Mouse (Mus musculus) embryonic facial prominence, embryonic 10.5 days (tissue): ENCODE results near the gene Nop9. TPM values are rescaled to one million over a fixed set of nuclear protein-coding genes. Genes with fewer than 3 reads are reported as not detected.
A peak's percentile ranks its signal among the peaks of the same experiment; 100 is the strongest.

Experiments used
- DNase-seq: peaks from one replicate; pipeline ENCODE4 v3.0.0-alpha.2; 2017; ENCODE audit warnings: low spot score
- H3K27ac ChIP-seq: fragments of 300-500 bp; sonication (generic); replicated peaks from 2 replicates; pipeline ENCODE4 v1.5.1; 2016; ENCODE audit warnings: mild to moderate bottlenecking
- H3K27me3 ChIP-seq: fragments of 300-500 bp; sonication (generic); replicated peaks from 2 replicates; pipeline ENCODE4 v1.6.1; 2016; ENCODE audit warnings: low read depth, mild to moderate bottlenecking; ENCODE audit not compliant: poor library complexity, severe bottlenecking
- H3K36me3 ChIP-seq: fragments of 300-500 bp; sonication (generic); replicated peaks from 2 replicates; pipeline ENCODE4 v1.6.1; 2016; ENCODE audit warnings: mild to moderate bottlenecking, moderate library complexity
- H3K4me1 ChIP-seq: fragments of 300-500 bp; sonication (generic); 2 replicates; pipeline ENCODE4 v1.6.1; 2016
- H3K4me3 ChIP-seq: fragments of 300-500 bp; sonication (generic); 2 replicates; pipeline ENCODE4 v1.5.1; 2016; ENCODE audit warnings: mild to moderate bottlenecking, moderate library complexity
- H3K9me3 ChIP-seq: fragments of 300-500 bp; sonication (generic); 2 replicates; pipeline ENCODE4 v1.6.1; 2016; ENCODE audit warnings: mild to moderate bottlenecking
- WGBS: fragments of 180-500 bp; shearing (Covaris S2); methylation state at CpG from one replicate; pipeline ENCODE4 v1.1.7; 2016; 5-methylcytosine and 5-hydroxymethylcytosine counted together
- polyA plus RNA-seq: library from polyadenylated mRNA; unstranded; fragments of >200 nt; fragmentation: Nextera tagmentation; extraction: Ambion mirVana; gene quantifications from 2 replicates; pipeline ENCODE4 v1.2.1, GENCODE M21; 2016

Gene Nop9
- polyA plus RNA-seq, 1 experiment from 2014 or later: 59.1 TPM

DNA sequence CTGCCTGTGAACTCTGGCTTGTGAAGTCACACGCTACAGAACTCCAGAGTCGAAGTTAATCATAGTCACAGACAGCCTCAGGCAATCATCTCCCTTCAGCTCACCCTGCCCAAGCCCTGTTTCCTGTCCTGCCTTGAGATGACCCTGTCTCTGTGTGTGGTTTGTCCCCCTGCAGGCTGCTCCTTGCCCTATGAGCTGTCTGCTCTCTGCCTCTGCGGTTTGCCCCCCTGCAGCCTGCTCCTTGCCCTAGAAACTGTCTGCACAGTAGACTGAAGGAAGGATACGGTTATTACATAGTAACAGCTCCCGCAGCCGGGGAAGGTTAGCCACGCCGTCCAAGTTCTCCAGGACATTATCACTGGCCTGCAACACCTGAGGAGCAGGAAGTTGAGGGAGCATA, 28.6 kb upstream of the Nop9 start:
- Histone ChIP-seq H3K36me3 (peaks cover 41% of the 10 kb centered on the region), H3K9me3 (no peaks in the 10 kb centered on the region), H3K27me3 (peaks cover 23% of the 10 kb centered on the region), H3K4me3 (no peak overlapping the region), H3K27ac (no peak overlapping the region), H3K4me1 (peaks cover 37% of the 10 kb centered on the region)
- WGBS: 51% methylated on average over 8 of the region's 8 CpGs
- no peak for DNase-seq

DNA sequence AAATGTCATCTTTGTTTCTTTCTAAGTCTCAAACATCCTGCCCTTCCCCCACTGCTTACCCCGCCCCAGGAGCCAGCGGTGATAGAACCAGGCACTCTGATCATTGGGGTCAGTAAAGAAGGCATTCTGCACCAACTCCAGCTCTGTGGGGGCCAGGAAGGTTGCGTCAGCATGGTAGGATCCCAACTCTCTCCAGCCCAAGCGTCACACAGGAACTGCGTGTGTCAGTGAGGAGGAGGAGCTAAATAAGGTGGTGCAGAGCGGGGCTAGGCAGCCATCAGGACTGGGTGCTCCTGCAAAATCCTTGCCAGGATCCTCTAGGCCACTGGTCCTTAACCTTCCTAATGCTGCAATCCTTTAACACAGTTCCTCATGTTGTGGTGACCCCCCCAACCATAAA, 25.8 kb upstream of the Nop9 start:
- peaks cover 41% of the 10 kb centered on the region for H3K36me3 ChIP-seq
- no peaks in the 10 kb centered on the region for H3K9me3 ChIP-seq
- 91% methylated on average over 6 of the region's 6 CpGs for WGBS
- H3K4me3 ChIP-seq: no peak overlapping the region
- peaks cover 30% of the 10 kb centered on the region for H3K4me1 ChIP-seq
- H3K27me3 ChIP-seq: no peaks in the 10 kb centered on the region
- no peak overlapping the region for H3K27ac ChIP-seq
- no peak for DNase-seq

DNA sequence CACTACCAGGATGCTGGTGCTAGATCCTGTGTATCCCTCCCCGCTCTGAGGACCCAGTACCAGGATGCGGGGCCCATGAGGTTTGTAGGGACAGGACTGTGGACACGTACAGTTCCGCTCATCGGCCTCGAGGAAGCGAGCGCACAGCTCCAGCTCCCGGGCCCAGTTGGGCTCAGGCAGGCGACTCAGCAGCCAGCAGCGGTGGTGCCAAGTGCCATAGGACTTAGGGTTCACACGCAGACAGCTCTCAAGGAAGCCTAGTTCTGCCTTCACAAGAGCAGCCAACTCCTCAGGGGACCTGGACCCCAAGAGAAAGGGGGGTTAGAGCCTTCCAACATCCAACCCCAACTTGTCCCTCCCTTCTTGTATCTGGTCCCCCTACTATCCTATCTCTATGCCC, 24.8 kb upstream of the Nop9 start:
- WGBS: 91% methylated on average over 12 of the region's 12 CpGs
- Histone ChIP-seq H3K9me3 (no peaks in the 10 kb centered on the region), H3K27ac (no peak overlapping the region), H3K27me3 (no peaks in the 10 kb centered on the region), H3K4me3 (peak overlapping the region; percentile 83; the same call in 1 of the 2 replicates), H3K36me3 (peaks cover 41% of the 10 kb centered on the region), H3K4me1 (peaks cover 26% of the 10 kb centered on the region)
- no peak for DNase-seq

DNA sequence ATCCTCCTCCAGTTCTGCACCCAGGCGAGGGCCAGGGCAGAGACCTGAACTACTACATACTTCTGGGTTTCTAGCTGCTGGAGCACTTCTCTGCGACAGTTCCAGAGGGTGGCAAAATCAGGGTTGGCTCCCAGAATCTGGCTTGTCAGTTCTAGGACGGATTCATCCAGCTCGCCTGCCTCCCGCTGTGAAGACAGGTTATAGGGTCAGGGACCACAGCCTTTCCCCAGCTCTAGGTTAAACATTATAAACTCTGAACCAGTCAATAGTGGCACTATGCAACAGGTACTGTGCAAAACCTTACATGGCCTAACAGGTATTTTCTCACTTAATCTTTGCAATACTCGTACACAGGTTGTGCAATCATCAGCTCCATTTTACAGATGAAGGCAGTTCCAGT, 24.4 kb upstream of the Nop9 start:
- no peak for DNase-seq
- H3K27me3 ChIP-seq: no peaks in the 10 kb centered on the region
- WGBS: 76% methylated on average over 6 of the region's 6 CpGs
- H3K4me3 ChIP-seq: peak overlapping the region; percentile 83
- H3K9me3 ChIP-seq: no peaks in the 10 kb centered on the region
- peaks cover 40% of the 10 kb centered on the region for H3K36me3 ChIP-seq
- H3K27ac ChIP-seq: peak overlapping the region; percentile 91; the same call in 1 of the 2 replicates
- peaks cover 26% of the 10 kb centered on the region for H3K4me1 ChIP-seq

DNA sequence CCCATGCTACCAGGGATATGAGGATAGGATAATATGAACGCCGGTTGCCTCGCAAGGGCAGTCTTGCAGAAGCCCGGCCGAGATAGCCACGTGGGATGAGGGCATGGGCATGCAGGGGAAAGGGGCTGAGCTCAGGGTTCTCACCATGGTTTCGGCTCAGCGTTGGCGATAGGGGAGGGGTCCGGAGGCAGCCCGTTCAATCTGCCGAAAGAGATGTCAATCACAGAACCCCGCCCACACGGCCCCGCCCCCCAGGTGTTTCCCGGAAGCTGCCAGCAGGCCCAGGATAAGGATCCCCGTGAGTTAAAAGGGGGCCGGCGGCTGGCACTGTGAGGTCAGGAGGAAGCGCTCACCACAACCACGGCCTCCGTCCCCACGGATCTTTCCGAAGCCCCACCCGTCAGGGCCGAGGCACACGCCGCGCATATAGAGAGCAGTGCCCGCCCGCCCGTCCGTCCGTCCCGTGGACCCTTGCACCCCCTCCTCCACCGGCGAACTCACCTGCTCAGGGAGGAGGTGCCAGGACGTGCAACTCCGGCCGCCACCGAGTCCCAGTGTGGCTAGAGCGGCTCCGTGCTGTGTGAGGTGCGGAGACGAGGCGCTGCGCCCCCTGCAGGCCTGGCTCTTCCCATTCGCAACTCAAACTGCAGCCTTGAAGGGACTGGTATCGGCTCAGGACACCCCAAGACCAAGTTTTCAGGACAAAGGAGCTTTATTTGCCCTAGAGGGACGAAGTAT, 23.6 kb upstream of the Nop9 start, which contains the start of gene Rabggta:
Gene Rabggta (minus strand): TSS at position 564 of the 738 bp plus-strand sequence.
- H3K4me3 ChIP-seq: peak within 1 kb of the TSS; percentile 83
- H3K4me1 ChIP-seq: peaks cover 24% of the 10 kb centered on the region
- H3K36me3 ChIP-seq: peaks cover 32% of the 10 kb centered on the region
- under 1% methylated on average over 50 of the region's 50 CpGs for WGBS
- DNase-seq: peak; percentile 96
- H3K27ac ChIP-seq: peak within 1 kb of the TSS; percentile 91
- H3K9me3 ChIP-seq: no peaks in the 10 kb centered on the region
- no peaks in the 10 kb centered on the region for H3K27me3 ChIP-seq

DNA sequence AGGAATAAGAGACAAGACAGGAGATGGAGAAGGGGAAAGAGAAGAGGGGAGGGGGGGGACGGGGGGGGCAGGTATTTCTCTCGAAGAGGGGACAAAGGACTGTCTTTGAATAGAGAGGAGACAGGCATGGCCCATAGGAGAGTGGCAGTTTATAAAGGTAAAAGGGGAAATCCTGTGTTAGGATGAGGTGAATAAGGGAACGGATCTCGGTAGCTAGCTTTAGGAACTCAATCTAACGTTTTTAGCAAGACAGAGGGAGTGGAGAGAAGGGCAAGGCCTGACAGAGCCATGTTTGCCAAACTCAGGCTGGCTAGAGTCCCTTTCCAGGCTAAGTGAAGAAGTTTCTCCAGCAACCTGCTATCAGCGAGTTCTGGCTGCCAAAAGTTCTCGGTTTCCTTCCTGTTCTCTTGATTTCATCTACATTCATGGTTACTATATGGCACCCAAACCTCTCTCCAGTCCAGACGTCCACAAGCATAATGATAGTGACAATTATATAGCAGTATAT, 23.0 kb upstream of the Nop9 start:
- no peak for DNase-seq
- Histone ChIP-seq H3K27ac (peak overlapping the region; percentile 91), H3K27me3 (no peaks in the 10 kb centered on the region), H3K4me3 (peak overlapping the region; percentile 83), H3K36me3 (peaks cover 26% of the 10 kb centered on the region), H3K4me1 (peaks cover 18% of the 10 kb centered on the region), H3K9me3 (no peaks in the 10 kb centered on the region)
- 45% methylated on average over 8 of the region's 8 CpGs for WGBS

DNA sequence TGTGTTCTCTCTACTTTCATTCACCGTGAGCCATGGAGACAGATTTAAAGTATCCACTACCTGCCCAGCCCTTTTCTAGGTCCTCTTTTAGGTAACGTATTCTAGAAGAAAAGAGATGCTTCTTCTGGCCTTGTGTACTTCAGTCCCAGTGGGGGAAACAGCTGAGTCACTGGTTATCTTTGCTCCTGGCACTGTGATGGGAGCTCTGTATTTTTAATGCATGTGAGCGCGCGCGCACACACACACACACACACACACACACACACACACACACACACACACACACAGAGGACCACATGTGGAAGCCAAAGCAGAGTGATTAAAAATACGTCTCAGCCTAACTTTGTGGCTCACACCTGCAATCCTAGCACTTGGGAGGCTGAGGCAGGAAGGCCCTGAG, 22.1 kb upstream of the Nop9 start:
- no peak overlapping the region for H3K27ac ChIP-seq
- H3K36me3 ChIP-seq: peaks cover 18% of the 10 kb centered on the region
- H3K4me3 ChIP-seq: no peak overlapping the region
- WGBS: 92% methylated on average over 7 of the region's 7 CpGs
- no peaks in the 10 kb centered on the region for H3K27me3 ChIP-seq
- no peak for DNase-seq
- H3K9me3 ChIP-seq: no peaks in the 10 kb centered on the region
- H3K4me1 ChIP-seq: peaks cover 17% of the 10 kb centered on the region

DNA sequence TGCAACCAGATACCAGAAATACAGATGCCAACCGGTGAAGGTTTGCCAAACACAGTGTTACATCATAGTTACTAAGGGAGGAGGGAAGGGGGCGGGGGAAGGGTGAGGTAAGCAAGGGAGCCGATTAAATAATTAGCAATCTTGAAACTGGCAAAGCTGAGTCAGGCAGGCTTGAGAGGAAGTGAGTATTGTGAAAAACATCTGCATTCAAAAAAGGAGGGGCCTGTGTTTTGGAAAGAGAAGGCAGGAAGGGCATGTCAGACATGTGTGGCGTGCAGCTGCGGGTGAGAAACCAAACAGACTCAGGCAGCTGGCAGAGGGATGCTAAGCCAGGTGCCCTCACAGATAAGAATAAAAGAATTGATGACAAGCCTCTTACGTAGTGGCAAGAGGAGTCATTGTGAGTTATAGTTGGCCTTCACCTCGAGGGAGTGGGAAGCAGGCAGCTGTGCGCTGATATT, 21.1 kb upstream of the Nop9 start:
- 72% methylated on average over 8 of the region's 8 CpGs for WGBS
- no peaks in the 10 kb centered on the region for H3K27me3 ChIP-seq

DNA sequence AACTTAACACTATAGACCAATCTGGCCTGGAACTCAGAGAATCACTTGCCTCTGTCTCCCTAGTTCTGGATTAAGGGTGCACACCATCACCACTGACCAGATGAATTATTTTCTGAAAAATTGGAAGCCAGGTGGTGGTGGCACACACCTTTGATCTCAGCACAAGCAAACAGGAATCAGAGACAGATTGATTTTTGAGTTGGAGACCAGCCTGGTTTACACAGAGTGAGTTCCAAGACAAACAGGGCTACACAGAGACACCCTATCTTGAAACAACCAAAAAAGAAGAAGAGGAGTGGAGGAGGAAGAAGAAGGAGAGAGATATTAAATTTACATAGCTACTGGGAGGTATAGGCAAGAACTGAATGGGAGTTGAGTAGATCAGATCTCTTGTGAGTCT, 19.2 kb upstream of the Nop9 start:
- H3K27me3 ChIP-seq: 0 out of 2 replicates have a peak, but pooled peaks cover 3% of the 10 kb centered on the region
- no peak for DNase-seq
- H3K36me3 ChIP-seq: no peaks in the 10 kb centered on the region
- no peak overlapping the region for H3K4me3 ChIP-seq
- no peak overlapping the region for H3K27ac ChIP-seq
- no peaks in the 10 kb centered on the region for H3K9me3 ChIP-seq
- H3K4me1 ChIP-seq: peaks cover 10% of the 10 kb centered on the region

More for the DNA sequence above, 21.1 kb upstream of the Nop9 start:
- Histone ChIP-seq H3K36me3 (peaks cover 8% of the 10 kb centered on the region), H3K27ac (no peak overlapping the region), H3K4me1 (peaks cover 17% of the 10 kb centered on the region), H3K4me3 (no peak overlapping the region), H3K9me3 (no peaks in the 10 kb centered on the region)
- no peak for DNase-seq

DNA sequence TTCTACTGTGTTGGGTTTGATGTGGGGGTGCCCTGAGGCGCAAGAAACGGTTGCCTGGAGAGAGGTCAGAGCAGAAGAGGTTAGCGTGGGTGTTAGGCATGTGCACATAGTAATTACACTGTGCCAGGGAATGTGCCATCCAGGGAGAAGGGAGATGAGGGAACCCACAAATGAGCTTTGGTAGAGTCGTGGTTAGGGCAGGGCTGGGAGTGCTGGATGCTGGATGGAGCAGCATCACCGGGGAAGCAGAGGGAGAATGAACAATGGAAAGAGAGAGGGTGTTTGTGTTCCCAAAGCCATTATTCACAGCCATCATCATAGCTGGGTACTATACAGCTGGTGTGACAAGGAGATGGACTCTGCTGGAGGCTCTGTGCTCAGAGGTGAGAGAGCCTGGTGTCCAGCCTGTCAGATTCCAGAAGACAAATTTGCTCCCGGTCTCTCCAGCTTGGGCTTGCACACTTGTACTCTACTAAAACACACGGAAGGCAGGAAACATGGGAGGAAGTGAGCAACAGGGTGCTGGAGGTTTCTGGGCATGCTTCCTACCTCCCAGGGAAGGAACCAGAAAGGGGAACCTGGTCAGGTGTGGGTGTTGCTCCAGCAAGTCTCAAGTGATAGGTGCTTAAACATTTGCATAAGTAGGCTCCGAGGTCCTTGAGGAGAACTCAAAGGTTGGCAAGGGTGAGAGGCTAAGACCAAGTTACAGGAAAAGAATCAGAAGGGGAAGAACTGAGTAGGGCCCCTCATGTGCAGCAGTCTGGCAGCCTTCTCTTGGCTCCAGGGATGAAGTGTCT, 17.4 kb upstream of the Nop9 start:
- 74% methylated on average over 8 of the region's 8 CpGs for whole genome bisulfite sequencing
- no peaks in the 10 kb centered on the region for H3K36me3 ChIP-seq

DNA sequence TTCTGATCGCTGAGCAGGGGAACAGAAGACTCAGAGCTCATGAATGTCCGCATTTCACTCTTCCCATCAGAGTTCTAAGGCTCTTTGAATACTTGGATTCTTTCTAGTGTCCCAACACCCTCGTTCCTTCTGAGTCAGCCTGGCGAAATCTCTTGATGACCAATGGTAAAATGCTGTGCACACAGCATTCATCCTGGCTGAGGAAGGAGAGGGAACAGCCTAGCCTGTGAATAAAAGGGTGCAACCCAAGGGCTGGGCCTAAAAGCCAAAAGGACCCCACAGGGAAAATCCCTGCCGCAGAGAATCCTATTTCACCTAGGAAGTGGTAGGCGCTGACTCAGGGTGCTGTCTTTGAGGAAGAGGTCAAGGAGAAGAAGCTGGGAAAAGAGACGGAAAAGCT, 15.4 kb upstream of the Nop9 start:
- Histone ChIP-seq H3K4me3 (no peak overlapping the region), H3K4me1 (no peaks in the 10 kb centered on the region), H3K36me3 (no peaks in the 10 kb centered on the region), H3K27ac (no peak overlapping the region), H3K27me3 (0 out of 2 replicates have a peak, but pooled peaks cover 3% of the 10 kb centered on the region), H3K9me3 (no peaks in the 10 kb centered on the region)
- 78% methylated on average over 7 of the region's 7 CpGs for WGBS
- no peak for DNase-seq

More for the DNA sequence above, 17.4 kb upstream of the Nop9 start:
- no peak overlapping the region for H3K27ac ChIP-seq
- no peaks in the 10 kb centered on the region for H3K4me1 ChIP-seq
- no peak for DNase-seq
- 0 out of 2 replicates have a peak, but pooled peaks cover 3% of the 10 kb centered on the region for H3K27me3 ChIP-seq
- no peaks in the 10 kb centered on the region for H3K9me3 ChIP-seq
- H3K4me3 ChIP-seq: no peak overlapping the region

DNA sequence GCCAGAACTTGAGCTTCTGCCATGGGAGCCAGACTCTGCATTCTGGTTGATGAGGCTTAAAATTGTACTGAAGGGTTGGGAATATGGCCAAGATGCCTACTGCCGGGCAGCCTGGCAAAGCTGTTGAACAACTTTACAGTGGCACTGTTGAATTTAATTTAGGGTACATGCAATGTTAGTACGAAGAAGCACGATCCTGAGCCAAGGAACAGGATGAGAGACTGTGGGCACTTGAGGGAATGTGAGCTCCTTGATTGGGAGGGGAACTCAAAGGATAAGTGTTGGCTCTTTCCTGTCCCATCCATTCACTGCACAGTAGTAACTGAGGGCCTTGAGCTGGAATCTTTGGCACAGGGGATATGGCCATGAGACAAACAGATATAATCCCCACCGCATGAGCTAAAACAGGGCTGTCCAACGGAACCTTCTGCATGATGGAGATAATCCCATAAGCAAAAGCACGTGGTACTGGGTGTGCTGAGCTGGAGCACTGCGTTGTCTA, 14.9 kb upstream of the Nop9 start:
- Histone ChIP-seq H3K27ac (no peak overlapping the region), H3K4me1 (no peaks in the 10 kb centered on the region), H3K4me3 (no peak overlapping the region), H3K36me3 (no peaks in the 10 kb centered on the region), H3K9me3 (no peaks in the 10 kb centered on the region), H3K27me3 (0 out of 2 replicates have a peak, but pooled peaks cover 3% of the 10 kb centered on the region)
- no peak for DNase-seq
- WGBS: 88% methylated on average over 7 of the region's 7 CpGs
